ENCODE assay signal across 8 mouse cellular contexts in genomic region chr10:56377097-56377965, GRCm38 (mm10). TPM values are rescaled to one million over a fixed set of nuclear protein-coding genes. Genes with fewer than 3 reads are reported as not detected.
DNase-seq lines count a peak whose midpoint lies in the region; ATAC-seq lines count a peak whose summit lies in the region.

Gene Gja1, plus strand, starts transcription at chr10:56377330.

- peaks cover 8% of the 10 kb centered on the region for H3K4me1 ChIP-seq in erythroblast, embryonic 14.5 days (ENCODE audit: control insufficient read depth)
- peaks cover 11% of the 10 kb centered on the region; the same call in 1 of the 2 replicates for H3K4me1 ChIP-seq in heart, embryonic 16.5 days (ENCODE audit: control insufficient read depth, insufficient read depth, low read length)
- peaks cover 3% of the 10 kb centered on the region; the same call in 1 of the 2 replicates for H3K4me1 ChIP-seq in liver, embryonic 16.5 days (ENCODE audit: control insufficient read depth, low read depth, low read length)
- peaks cover 48% of the 10 kb centered on the region for H3K4me1 ChIP-seq in neural tube, embryonic 13.5 days (replicated peaks)

- peak within 1 kb of the TSS; percentile 52 for H3K4me3 ChIP-seq in erythroblast, embryonic 14.5 days (replicated peaks)
- H3K4me3 ChIP-seq in heart, embryonic 16.5 days (ENCODE audit: low read length), result peak within 1 kb of the TSS; percentile 68
- H3K4me3 ChIP-seq in liver, embryonic 16.5 days (ENCODE audit: low read depth, low read length), result peak within 1 kb of the TSS; percentile 54
- peak within 1 kb of the TSS; percentile 56 for H3K4me3 ChIP-seq in neural tube, embryonic 13.5 days

- peak within 1 kb of the TSS; percentile 96 for H3K27ac ChIP-seq in heart, embryonic 16.5 days (ENCODE audit: low read length)
- H3K27ac ChIP-seq in liver, embryonic 16.5 days (ENCODE audit: low read length), result no peak within 1 kb of the TSS
- peak within 1 kb of the TSS; percentile 66 for H3K27ac ChIP-seq in neural tube, embryonic 13.5 days (replicated peaks)

- peak; percentile 7 to 8 for DNase-seq in B cell, adult 2 months
- peak; percentile 77 to 93 for DNase-seq in adrenal gland, adult (ENCODE audit: inconsistent age in 2 of 2, low spot score in 1 of 2)
- peak; percentile 66 for DNase-seq in kidney, postnatal 10 days
- no peak for DNase-seq in frontal cortex, postnatal 10 days (ENCODE audit: low spot score in 2 of 2)

- peak within 1 kb of the TSS; percentile 85 for H3K9ac ChIP-seq in heart, embryonic 16.5 days (ENCODE audit: low read length)
- H3K9ac ChIP-seq in liver, embryonic 16.5 days (ENCODE audit: low read depth, low read length), result peak within 1 kb of the TSS; percentile 14; the same call in 1 of the 2 replicates
- H3K9ac ChIP-seq in neural tube, embryonic 13.5 days, result peak within 1 kb of the TSS; percentile 75

- ATAC-seq in heart, embryonic 16.5 days (replicated peaks; ENCODE audit: extremely low read depth, insufficient read depth, low FRiP score), result peak; percentile 80
- ATAC-seq in liver, embryonic 16.5 days (ENCODE audit: low read depth), result peak; percentile 45; the same call in 1 of the 2 replicates
- peak; percentile 25; the same call in 1 of the 2 replicates for ATAC-seq in neural tube, embryonic 13.5 days (ENCODE audit: low read depth)

- peak within 1 kb of the TSS; percentile 59 for H3K4me2 ChIP-seq in heart, embryonic 16.5 days (ENCODE audit: low read depth, low read length)
- H3K4me2 ChIP-seq in liver, embryonic 16.5 days (ENCODE audit: low read depth, low read length), result peak within 1 kb of the TSS; percentile 68
- H3K4me2 ChIP-seq in neural tube, embryonic 13.5 days, result peak within 1 kb of the TSS; percentile 87

- peaks cover 35% of the 10 kb centered on the region for H3K27me3 ChIP-seq in erythroblast, embryonic 14.5 days (ENCODE audit: control insufficient read depth)
- H3K27me3 ChIP-seq in heart, embryonic 16.5 days (ENCODE audit: control insufficient read depth, insufficient read depth, low read length), result no peaks in the 10 kb centered on the region
- H3K27me3 ChIP-seq in liver, embryonic 16.5 days (ENCODE audit: control insufficient read depth, insufficient read depth, low read depth, low read length), result peaks cover 12% of the 10 kb centered on the region
- peaks cover 23% of the 10 kb centered on the region for H3K27me3 ChIP-seq in neural tube, embryonic 13.5 days

- no peaks in the 10 kb centered on the region for H3K9me3 ChIP-seq in erythroblast, embryonic 14.5 days (ENCODE audit: control insufficient read depth, low read length)
- H3K9me3 ChIP-seq in heart, embryonic 16.5 days (replicated peaks; ENCODE audit: control insufficient read depth, low read length), result no peaks in the 10 kb centered on the region
- H3K9me3 ChIP-seq in liver, embryonic 16.5 days (replicated peaks; ENCODE audit: control insufficient read depth, low read length), result no peaks in the 10 kb centered on the region
- H3K9me3 ChIP-seq in neural tube, embryonic 13.5 days, result no peaks in the 10 kb centered on the region

- H3K36me3 ChIP-seq in erythroblast, embryonic 14.5 days (ENCODE audit: control insufficient read depth), result no peaks in the 10 kb centered on the region
- no peaks in the 10 kb centered on the region; the same call in 1 of the 2 replicates for H3K36me3 ChIP-seq in heart, embryonic 16.5 days (ENCODE audit: control insufficient read depth, insufficient read depth)
- H3K36me3 ChIP-seq in liver, embryonic 16.5 days (ENCODE audit: control insufficient read depth, insufficient read depth), result no peaks in the 10 kb centered on the region
- no peaks in the 10 kb centered on the region for H3K36me3 ChIP-seq in neural tube, embryonic 13.5 days

- WGBS in heart, embryonic 16.5 days, result under 1% methylated on average over 23 of the region's 23 CpGs
- under 1% methylated on average over 23 of the region's 23 CpGs for WGBS in liver, embryonic 16.5 days (ENCODE audit: insufficient replicate concordance)
- WGBS in neural tube, embryonic 13.5 days, result under 1% methylated on average over 23 of the region's 23 CpGs

RNA-seq across cellular contexts. Expression of gene Gja1, which starts in this region (rescaled TPM):
- not detected in 2 replicates for polyA plus RNA-seq in erythroblast, embryonic 14.5 days (2012)
- polyA plus RNA-seq in heart, embryonic 16.5 days (2015; fragmentation: Nextera tagmentation; extraction: Ambion mirVana), result 471 and 489 TPM in 2 replicates
- 4.6 and 6.4 TPM in 2 replicates for polyA plus RNA-seq in liver, embryonic 16.5 days (2015; fragmentation: Nextera tagmentation; extraction: Ambion mirVana)
- polyA plus RNA-seq in neural tube, embryonic 13.5 days (2015; fragmentation: Nextera tagmentation; extraction: Ambion mirVana), result 104 and 109 TPM in 2 replicates

Comparison
In these comparisons a context has a peak if more than half of its experiments do, and no peak if none do; other contexts are left out.
1. RNA of gene Gja1 (polyA plus RNA-seq): 471 to 489 TPM in heart, embryonic 16.5 days and 104 to 109 TPM in neural tube, embryonic 13.5 days; 4.6 to 6.4 TPM in liver, embryonic 16.5 days and not detected in erythroblast, embryonic 14.5 days; every median in the first group is over 10 times any median in the second.
2. DNase-seq: peak in B cell, adult 2 months (2 of 2), adrenal gland, adult (2 of 2) and kidney, postnatal 10 days (single experiment); none in frontal cortex, postnatal 10 days (0 of 2).
3. ATAC-seq: peak in every context shown above with its lines; median percentile 80 in heart, embryonic 16.5 days; 45 in liver, embryonic 16.5 days; 25 in neural tube, embryonic 13.5 days.
4. H3K9ac ChIP-seq: peak in every context shown above with its lines; median percentile 85 in heart, embryonic 16.5 days; 75 in neural tube, embryonic 13.5 days; 14 in liver, embryonic 16.5 days.
5. Peak in every context shown above with its lines, with median percentiles within 50 percentile points of each other: H3K4me3 ChIP-seq and H3K4me2 ChIP-seq.